Mouse (Mus musculus): ENCODE results near the gene Adgrl2.

Adgrl2 gene

DNA sequence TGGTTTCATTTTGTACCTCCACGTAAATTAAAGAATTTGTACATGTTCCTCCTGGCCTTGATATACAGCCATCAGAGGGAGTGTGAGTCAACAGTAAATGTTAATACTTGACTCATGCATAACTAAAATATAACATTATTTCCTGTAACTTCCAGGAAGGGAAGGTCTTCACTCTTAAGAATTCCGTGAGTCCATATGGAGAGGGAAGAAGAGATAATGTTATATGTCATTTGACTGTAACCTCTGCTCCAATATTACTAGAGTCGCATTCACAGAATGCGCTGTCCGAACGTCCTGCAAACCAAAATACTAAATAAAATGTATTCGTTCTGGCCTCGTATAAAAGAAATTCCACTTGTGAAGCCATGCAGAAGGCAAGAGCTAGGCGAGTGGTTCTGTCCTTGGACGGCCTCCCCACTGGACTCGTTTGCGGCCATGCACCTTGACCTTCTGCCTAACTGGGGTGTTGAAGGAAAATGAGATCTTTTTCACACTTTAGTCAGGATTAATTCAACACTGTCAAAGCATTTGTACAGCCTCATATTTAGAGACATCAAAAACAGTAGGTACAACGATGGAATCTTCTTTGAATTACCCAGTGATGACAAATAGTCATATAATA, 68.3 kb downstream of the Adgrl2 start:
- Histone ChIP-seq H3K36me3 (ENCODE audit: control insufficient read depth, insufficient read depth, low read length, poor library complexity, severe bottlenecking) (no peaks in the 10 kb centered on the region), H3K27me3 (ENCODE audit: control insufficient read depth, insufficient read depth, low read length, poor library complexity, severe bottlenecking) (no peaks in the 10 kb centered on the region)
- no peak for DNase-seq (ENCODE audit: low read depth, low spot score)

DNA sequence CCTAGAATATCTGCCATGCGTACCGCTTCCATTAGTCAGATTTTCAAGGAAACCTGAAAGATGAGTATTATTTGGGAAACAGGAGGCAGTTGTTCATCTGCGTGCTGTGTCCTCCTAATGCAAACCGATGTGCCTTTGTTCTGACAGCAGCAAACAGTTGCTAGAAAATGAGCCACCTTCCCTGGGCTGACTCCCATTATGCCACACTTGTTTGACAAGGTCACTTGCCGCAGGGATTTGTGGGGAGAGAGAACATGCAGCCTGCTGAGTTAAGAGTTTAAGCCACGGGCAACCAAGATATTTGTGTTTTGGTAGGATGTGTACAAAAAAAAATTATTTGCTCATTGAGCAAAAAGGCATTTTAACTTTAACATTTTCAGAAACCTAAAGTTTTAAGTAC, 69.5 kb downstream of the Adgrl2 start:
- Histone ChIP-seq H3K36me3 (ENCODE audit: control insufficient read depth, insufficient read depth, low read length, poor library complexity, severe bottlenecking) (no peaks in the 10 kb centered on the region), H3K27me3 (ENCODE audit: control insufficient read depth, insufficient read depth, low read length, poor library complexity, severe bottlenecking) (no peaks in the 10 kb centered on the region)
- no peak for DNase-seq (ENCODE audit: low read depth, low spot score)

DNA sequence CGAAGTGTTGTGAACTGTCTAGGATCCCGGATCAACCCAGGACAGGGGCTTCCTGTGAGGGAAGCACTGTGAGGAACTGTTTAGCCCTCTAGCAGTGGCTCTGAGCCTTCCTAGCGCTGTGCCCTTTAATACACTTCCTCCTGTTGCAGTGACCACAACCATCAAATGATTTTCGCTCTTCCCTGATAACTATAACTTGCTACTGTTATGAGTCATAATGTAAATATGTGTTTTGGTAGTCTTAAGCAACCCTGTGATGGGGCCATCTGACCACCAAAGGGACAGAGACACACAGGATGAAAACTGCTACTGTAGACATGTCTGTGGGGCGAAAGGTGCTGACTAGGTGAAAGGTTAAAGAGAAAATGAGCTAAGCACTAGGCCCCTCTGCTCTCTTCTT, 71.9 kb downstream of the Adgrl2 start:
- peak; percentile 12 for DNase-seq (ENCODE audit: low read depth, low spot score)

DNA sequence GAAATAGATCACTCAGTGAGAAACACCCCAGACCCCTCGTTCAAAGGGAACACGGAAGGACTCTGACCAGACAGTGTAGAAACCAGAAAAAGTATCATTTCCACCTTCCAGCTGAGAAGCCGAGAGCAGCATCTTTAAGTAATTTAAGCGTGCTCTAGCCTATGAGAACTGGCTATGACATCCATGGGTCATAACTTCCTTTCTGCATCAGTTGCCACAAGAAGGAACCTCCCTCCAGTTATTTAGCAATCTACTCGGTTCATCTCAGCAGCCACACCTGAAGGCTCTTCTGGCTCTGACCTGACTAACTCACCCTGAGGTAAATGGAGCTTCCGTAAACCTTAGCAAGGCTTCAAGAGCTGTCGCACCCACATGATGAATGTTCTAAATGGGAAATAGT, 72.5 kb downstream of the Adgrl2 start:
- Histone ChIP-seq H3K27me3 (ENCODE audit: control insufficient read depth, insufficient read depth, low read length, poor library complexity, severe bottlenecking) (no peaks in the 10 kb centered on the region), H3K36me3 (ENCODE audit: control insufficient read depth, insufficient read depth, low read length, poor library complexity, severe bottlenecking) (no peaks in the 10 kb centered on the region)
- DNase-seq (ENCODE audit: low read depth, low spot score), result peak; percentile 45

More for the DNA sequence above, 71.9 kb downstream of the Adgrl2 start:
- no peaks in the 10 kb centered on the region for H3K36me3 ChIP-seq (ENCODE audit: control insufficient read depth, insufficient read depth, low read length, poor library complexity, severe bottlenecking)
- no peaks in the 10 kb centered on the region for H3K27me3 ChIP-seq (ENCODE audit: control insufficient read depth, insufficient read depth, low read length, poor library complexity, severe bottlenecking)

DNA sequence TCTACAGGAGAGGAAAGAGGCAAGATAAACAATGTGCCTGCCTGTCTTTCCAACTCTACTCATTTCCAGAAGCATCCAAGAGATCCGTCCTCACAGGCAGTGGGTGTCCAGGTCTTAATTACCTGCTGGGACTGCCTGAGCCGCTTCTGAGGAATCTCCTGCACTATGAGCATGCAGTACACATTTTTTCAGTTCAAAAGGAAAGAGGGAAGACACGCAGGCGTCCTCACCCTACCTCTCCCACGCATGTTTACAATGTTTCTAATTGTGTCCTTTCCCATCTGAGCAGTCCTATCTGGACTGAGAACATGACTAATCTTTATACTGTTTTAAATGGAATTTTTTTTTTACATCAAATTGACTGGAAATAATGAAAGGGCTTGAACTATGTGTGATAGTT, 74.1 kb downstream of the Adgrl2 start:
- DNase-seq (ENCODE audit: low read depth, low spot score), result no peak
- no peaks in the 10 kb centered on the region for H3K27me3 ChIP-seq (ENCODE audit: control insufficient read depth, insufficient read depth, low read length, poor library complexity, severe bottlenecking)

DNA sequence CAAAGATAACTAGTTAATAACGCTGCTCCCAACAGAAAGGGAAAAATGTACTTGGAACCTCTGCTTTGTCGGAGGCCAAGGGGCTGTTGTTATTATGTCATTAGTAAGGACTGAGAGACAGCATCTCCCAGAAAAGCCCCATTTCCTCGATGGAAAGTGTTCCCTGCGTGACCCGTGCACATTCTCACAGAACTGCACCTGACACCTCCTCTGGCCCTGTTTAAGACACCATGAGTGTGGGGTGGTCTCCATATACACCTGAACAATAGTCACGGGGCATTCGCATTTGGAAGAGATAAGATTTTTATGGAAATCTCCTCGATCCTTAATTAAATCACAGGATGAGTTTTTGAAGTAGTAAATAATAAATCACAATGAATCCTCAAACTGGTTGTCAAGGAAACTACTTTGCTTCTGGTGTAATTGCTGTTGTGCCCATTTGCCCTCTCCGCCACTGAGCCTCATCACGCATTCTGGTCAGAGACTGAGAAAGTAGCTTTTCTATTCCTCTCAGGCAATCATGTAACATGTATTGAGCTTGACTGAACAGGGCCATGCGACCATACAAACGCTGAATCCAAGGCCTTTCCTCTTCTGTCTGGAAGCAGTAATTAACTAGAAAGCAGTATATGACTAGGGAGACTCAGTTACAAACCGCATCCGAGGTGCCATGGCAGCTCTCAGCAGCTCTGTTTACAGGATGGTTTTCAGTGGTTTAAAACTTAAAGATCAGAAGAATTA, 77.2 kb downstream of the Adgrl2 start:
- H3K27me3 ChIP-seq (ENCODE audit: control insufficient read depth, insufficient read depth, low read length, poor library complexity, severe bottlenecking), result no peaks in the 10 kb centered on the region
- no peaks in the 10 kb centered on the region for H3K36me3 ChIP-seq (ENCODE audit: control insufficient read depth, insufficient read depth, low read length, poor library complexity, severe bottlenecking)
- DNase-seq (ENCODE audit: low read depth, low spot score), result no peak

More for the DNA sequence above, 74.1 kb downstream of the Adgrl2 start:
- no peaks in the 10 kb centered on the region for H3K36me3 ChIP-seq (ENCODE audit: control insufficient read depth, insufficient read depth, low read length, poor library complexity, severe bottlenecking)

DNA sequence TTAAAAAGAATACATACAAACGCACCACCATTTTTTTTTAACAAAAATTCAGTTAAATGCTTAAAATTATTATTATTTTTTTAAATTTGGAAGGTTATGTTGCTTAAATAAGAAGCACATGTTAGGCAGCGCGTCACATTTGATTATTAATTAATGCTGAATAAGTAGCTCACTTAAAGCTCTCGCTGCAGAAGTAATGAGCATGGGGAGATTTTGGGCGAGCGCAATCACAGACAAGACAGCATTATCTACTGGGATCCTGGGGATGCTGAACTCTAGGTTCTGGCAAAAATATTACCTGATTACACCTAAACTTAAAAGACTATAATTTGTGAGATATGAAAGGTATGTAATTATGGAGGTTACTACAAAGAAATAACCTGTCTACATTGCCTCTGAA, 77.8 kb downstream of the Adgrl2 start:
- Histone ChIP-seq H3K27me3 (ENCODE audit: control insufficient read depth, insufficient read depth, low read length, poor library complexity, severe bottlenecking) (no peaks in the 10 kb centered on the region), H3K36me3 (ENCODE audit: control insufficient read depth, insufficient read depth, low read length, poor library complexity, severe bottlenecking) (no peaks in the 10 kb centered on the region)
- DNase-seq (ENCODE audit: low read depth, low spot score), result no peak

DNA sequence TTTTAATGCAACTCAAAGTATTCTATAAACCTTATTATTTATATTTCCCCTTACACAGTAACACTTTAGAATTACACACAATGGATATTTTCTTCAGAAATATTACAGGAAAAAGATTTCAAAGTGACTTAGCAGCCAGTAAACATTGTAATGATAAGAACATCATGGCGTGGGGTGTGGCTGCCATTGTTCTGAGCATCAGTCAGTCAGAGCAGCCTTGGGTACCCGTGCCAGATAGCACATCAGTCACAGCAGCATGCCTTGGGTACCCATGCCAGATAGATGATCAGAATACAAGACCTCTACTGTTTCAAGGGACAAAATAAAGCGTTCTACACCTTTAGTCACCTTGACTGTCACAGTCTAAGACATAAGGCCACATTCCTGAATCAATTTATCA, 82.5 kb downstream of the Adgrl2 start:
- no peak for DNase-seq (ENCODE audit: low read depth, low spot score)
- H3K36me3 ChIP-seq (ENCODE audit: control insufficient read depth, insufficient read depth, low read length, poor library complexity, severe bottlenecking), result no peaks in the 10 kb centered on the region
- no peaks in the 10 kb centered on the region for H3K27me3 ChIP-seq (ENCODE audit: control insufficient read depth, insufficient read depth, low read length, poor library complexity, severe bottlenecking)

DNA sequence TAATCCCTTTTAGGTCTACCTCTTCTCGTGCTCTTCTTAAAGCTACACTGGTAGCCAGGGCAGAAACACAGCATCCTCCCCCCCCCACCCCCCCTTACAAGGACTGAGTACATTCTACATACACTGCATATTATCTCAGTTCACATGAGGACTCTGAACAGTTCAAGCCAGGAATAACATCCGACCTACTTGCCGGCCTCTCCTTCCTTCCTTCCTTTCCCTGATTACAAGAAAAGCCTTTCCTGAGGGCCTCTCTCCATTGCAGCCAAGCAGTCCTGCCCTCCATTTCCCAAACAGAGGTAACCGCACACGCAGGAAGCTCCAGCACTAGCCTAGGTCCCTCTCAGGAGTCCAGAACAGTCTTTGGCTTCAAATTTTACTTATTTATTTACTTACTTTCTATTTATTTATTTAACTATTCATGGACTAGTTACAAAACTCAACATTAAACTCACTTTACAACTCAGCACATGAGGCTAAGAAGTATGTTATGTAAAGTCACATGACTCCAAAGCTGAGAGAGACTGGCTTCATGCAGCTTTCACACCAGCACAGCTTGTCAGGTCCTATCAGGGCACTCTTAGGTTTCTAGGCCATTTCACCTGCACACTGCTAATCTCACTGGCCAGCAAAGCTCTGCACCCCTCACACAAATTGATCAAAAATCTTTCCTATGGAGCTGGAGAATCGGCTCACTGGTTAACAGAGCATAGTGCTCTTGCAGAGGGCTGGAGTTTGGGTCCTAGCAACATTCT, 83.2 kb downstream of the Adgrl2 start:
- H3K36me3 ChIP-seq (ENCODE audit: control insufficient read depth, insufficient read depth, low read length, poor library complexity, severe bottlenecking), result no peaks in the 10 kb centered on the region

DNA sequence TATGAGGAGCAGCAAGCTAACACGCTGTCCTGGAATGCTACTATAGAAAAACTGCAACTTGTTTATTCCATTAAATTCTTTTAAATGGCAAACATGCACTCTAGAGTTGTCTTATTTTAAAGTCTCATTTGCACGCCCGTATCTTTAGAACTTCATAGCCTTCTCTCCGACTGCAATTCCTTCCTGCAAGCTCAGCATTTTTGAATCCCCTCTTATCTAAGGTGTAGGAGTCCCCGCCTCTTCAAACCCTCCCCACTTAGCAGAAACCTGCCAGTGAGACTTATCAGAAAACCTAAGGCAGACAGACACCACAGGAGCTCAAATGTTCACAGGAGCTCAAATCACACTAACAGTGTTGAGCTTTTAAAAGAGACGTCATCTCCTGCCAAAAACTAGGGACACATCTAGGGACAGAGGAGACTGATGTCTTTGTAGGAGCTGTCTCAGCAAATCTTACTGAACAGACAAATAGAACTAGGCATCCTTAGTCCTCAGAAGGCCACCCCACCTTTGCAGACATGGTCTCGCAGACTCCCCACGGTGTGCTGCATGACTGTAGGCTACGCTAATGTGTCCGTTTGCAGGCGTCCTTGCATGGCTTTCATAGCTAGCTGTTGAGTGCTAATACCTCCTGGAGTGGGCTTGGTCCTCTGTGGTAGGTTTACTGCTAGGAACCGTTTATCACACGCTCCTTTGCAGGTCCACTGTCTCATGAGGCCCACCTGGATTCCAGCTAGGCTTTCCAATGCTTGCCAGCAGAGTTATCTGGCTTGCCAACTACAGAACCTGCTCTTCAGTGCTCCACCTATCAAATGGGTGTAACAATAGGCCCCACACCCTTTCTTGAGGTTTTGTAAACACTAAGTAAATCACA, 84.2 kb downstream of the Adgrl2 start:
- DNase-seq (ENCODE audit: low read depth, low spot score), result no peak
- H3K27me3 ChIP-seq (ENCODE audit: control insufficient read depth, insufficient read depth, low read length, poor library complexity, severe bottlenecking), result no peaks in the 10 kb centered on the region
- no peaks in the 10 kb centered on the region for H3K36me3 ChIP-seq (ENCODE audit: control insufficient read depth, insufficient read depth, low read length, poor library complexity, severe bottlenecking)

More for the DNA sequence above, 83.2 kb downstream of the Adgrl2 start:
- H3K27me3 ChIP-seq (ENCODE audit: control insufficient read depth, insufficient read depth, low read length, poor library complexity, severe bottlenecking), result no peaks in the 10 kb centered on the region
- DNase-seq (ENCODE audit: low read depth, low spot score), result no peak

DNA sequence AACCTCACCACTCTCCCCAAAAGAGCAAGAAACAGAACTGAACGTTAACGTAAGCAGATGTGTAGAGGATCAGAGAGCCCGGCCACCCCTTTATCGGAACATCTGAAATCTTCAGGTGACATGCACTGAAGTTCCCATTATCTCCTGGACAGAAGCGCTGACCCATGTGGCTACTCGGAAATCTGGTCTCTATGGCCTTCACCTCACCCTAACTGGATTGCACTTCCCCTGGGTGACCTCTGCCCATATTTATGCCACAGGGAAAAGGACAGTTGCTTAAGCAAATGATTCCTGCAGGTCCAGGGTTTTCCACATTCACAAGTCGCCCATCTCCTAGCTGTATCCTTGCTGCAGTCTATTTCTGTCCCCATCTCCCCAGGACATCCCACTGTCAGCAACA, 84.9 kb downstream of the Adgrl2 start:
- Histone ChIP-seq H3K27me3 (ENCODE audit: control insufficient read depth, insufficient read depth, low read length, poor library complexity, severe bottlenecking) (no peaks in the 10 kb centered on the region), H3K36me3 (ENCODE audit: control insufficient read depth, insufficient read depth, low read length, poor library complexity, severe bottlenecking) (no peaks in the 10 kb centered on the region)
- no peak for DNase-seq (ENCODE audit: low read depth, low spot score)

DNA sequence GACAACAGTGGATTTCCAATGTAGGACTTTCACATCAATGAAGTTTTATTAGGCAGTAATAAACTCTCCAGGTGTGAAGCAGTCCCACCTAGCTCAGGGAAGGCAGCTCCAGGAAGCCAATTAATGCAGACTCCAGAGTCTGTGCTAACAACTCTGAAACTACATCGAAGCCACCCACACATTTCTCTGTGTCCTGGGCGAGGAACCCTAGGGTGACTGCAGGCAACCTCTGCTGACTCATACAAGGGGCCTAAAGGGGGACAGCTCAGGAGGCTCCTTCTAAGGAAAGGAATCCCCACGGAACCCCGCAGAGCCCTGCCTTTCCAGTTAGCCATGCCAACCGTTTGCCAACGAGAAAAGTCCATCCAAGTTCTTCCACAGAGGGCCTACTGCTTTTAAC, 90.5 kb downstream of the Adgrl2 start:
- Histone ChIP-seq H3K36me3 (ENCODE audit: control insufficient read depth, insufficient read depth, low read length, poor library complexity, severe bottlenecking) (no peaks in the 10 kb centered on the region), H3K27me3 (ENCODE audit: control insufficient read depth, insufficient read depth, low read length, poor library complexity, severe bottlenecking) (no peaks in the 10 kb centered on the region)
- no peak for DNase-seq (ENCODE audit: low read depth, low spot score)

DNA sequence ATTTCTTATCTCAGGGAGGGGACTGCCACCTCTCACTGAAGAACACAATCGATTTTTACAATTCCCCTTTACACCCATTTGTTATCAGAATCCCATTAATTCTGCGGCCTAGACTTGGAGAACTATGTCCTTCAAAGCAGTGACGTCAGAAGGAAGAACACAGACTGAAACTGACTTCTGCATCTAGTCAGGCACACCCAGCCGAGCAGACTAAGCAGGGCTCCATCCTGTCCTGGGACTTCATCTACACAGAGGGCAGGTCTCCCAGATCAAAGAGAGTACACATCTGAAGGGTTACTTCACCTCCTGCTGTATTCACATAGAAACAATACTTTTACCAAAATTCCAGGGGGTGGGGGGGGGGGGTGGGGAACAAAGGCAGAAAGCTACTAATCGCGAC, 90.9 kb downstream of the Adgrl2 start:
- no peak for DNase-seq (ENCODE audit: low read depth, low spot score)
- H3K36me3 ChIP-seq (ENCODE audit: control insufficient read depth, insufficient read depth, low read length, poor library complexity, severe bottlenecking), result no peaks in the 10 kb centered on the region
- H3K27me3 ChIP-seq (ENCODE audit: control insufficient read depth, insufficient read depth, low read length, poor library complexity, severe bottlenecking), result no peaks in the 10 kb centered on the region

DNA sequence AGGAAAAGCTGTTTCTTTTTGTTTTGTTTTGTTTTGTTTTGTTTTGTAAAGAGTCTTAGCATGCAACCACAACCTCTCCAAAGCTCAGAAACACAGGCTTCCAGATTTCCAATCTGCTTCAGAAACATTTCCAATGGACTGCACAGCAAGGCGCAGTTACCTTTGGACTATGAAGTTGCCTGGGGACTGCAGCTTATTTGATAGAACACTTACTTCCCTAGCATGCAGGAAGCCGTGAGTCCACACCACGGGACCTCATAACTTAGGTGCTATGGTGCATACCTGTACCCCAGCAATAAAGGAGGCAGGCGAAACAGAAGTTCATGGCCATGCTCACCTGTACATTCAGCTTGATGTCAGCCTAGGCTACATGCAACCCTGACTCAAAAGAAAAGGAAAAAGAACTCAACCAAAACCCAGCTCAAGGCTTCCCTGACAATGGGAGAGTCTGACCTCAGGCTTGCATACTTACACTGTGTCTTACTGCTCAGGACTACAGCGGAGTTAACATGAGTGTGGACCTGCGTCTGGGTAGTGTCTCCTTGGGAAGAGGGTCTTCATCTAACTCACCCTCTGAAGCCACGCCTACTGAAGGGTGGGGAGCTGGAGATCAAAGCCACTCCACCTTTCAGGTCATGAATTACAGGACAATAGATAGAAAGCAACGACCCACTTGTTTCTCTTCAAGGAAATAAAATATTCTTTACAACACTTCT, 91.7 kb downstream of the Adgrl2 start:
- Histone ChIP-seq H3K36me3 (ENCODE audit: control insufficient read depth, insufficient read depth, low read length, poor library complexity, severe bottlenecking) (no peaks in the 10 kb centered on the region), H3K27me3 (ENCODE audit: control insufficient read depth, insufficient read depth, low read length, poor library complexity, severe bottlenecking) (no peaks in the 10 kb centered on the region)
- DNase-seq (ENCODE audit: low read depth, low spot score), result no peak
